Mouse (Mus musculus) bone marrow macrophage, adult 2 months (primary cell): ENCODE data around the gene Synpr.

Source experiments
- CTCF ChIP-seq: IDR thresholded peaks from 2 replicates; pipeline ENCODE4 v1.5.1; 2012; ENCODE audit warnings: low read depth, mild to moderate bottlenecking, low read length, moderate library complexity
- POLR2A ChIP-seq: IDR thresholded peaks from 2 replicates; pipeline ENCODE4 v1.6.1; 2012; ENCODE audit warnings: mild to moderate bottlenecking, low read depth, low read length, borderline replicate concordance

DNA sequence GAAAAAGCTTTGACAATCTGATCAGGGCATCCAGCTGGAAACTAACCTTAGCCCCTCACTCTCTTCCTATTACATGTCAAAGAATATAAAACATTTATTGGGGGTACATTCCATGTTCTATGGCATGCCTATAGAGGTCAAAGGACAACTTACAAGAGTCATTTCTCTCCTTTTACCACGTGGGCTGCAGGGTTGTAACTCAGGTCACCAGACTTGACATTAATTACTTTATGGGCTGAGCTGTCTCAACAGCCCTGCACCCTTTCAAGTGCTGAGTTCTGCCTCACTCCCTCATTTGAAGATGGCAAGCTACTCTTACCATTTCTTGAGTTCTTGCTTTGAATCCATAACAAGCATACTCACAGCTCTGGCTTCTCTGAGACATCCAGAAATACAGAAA, 287.9 kb downstream of the Synpr start:
- TF ChIP-seq CTCF (no peak), POLR2A (no peak)
